Mouse (Mus musculus): ENCODE measurements around the gene Tlx2.

GRCm38 (mm10) chr6:83117616-83118015, 47.5 kb upstream of the Tlx2 start:
- TF ChIP-seq ZNF384 (IDR thresholded peaks at IDR 0.05; ENCODE audit: low read depth, low read length) (no peak), MAFK (IDR thresholded peaks at IDR 0.05; ENCODE audit: insufficient read depth, low read depth, low read length) (no peak), ZC3H11A (IDR thresholded peaks at IDR 0.05; ENCODE audit: borderline replicate concordance, low read depth, low read length) (no peak)
